Mouse (Mus musculus): ENCODE measurements around the gene Gm20422. TPM values are rescaled to one million over a fixed set of nuclear protein-coding genes. Genes with fewer than 3 reads are reported as not detected.
A peak's percentile ranks its signal among the peaks of the same experiment; 100 is the strongest.

Gene Gm20422
- polyA plus RNA-seq, 1 experiment from 2014 or later, result not detected

GRCm38 (mm10) chr8:69799261-69799660, 24.6 kb upstream of the Gm20422 start:
- Histone ChIP-seq H3K36me3 (ENCODE audit: control insufficient read depth, insufficient read depth) (peaks cover 86% of the 10 kb centered on the region), H3K9me3 (replicated peaks; ENCODE audit: control insufficient read depth, low read length) (no peaks in the 10 kb centered on the region), H3K27ac (ENCODE audit: low read length) (no peak overlapping the region), H3K9ac (ENCODE audit: low read length) (no peak overlapping the region), H3K4me3 (ENCODE audit: low read length) (no peak overlapping the region), H3K4me2 (ENCODE audit: low read depth, low read length) (no peak overlapping the region), H3K27me3 (ENCODE audit: control insufficient read depth, insufficient read depth, low read length) (no peaks in the 10 kb centered on the region), H3K4me1 (ENCODE audit: control insufficient read depth, insufficient read depth, low read length) (no peaks in the 10 kb centered on the region)
- WGBS, result 86% methylated on average over 8 of the region's 8 CpGs
- ATAC-seq (replicated peaks; ENCODE audit: extremely low read depth, insufficient read depth, low FRiP score), result no peak

- ATAC-seq (replicated peaks; ENCODE audit: extremely low read depth, insufficient read depth, low FRiP score), result no peak
- Histone ChIP-seq H3K9ac (ENCODE audit: low read length) (no peak overlapping the region), H3K9me3 (replicated peaks; ENCODE audit: control insufficient read depth, low read length) (no peaks in the 10 kb centered on the region), H3K27ac (ENCODE audit: low read length) (no peak overlapping the region), H3K4me3 (ENCODE audit: low read length) (no peak overlapping the region), H3K27me3 (ENCODE audit: control insufficient read depth, insufficient read depth, low read length) (no peaks in the 10 kb centered on the region), H3K36me3 (ENCODE audit: control insufficient read depth, insufficient read depth) (peaks cover 76% of the 10 kb centered on the region), H3K4me1 (ENCODE audit: control insufficient read depth, insufficient read depth, low read length) (peaks cover 4% of the 10 kb centered on the region; the same call in 1 of the 2 replicates), H3K4me2 (ENCODE audit: low read depth, low read length) (no peak overlapping the region)
- 92% methylated on average over 10 of the region's 10 CpGs for WGBS
Measured at GRCm38 (mm10) chr8:69797661-69798060, 23.0 kb upstream of the Gm20422 start.

- H3K4me1 ChIP-seq (ENCODE audit: control insufficient read depth, insufficient read depth, low read length), result peaks cover 12% of the 10 kb centered on the region
- no peak for ATAC-seq (replicated peaks; ENCODE audit: extremely low read depth, insufficient read depth, low FRiP score)
- no peaks in the 10 kb centered on the region for H3K9me3 ChIP-seq (replicated peaks; ENCODE audit: control insufficient read depth, low read length)
- no peaks in the 10 kb centered on the region for H3K27me3 ChIP-seq (ENCODE audit: control insufficient read depth, insufficient read depth, low read length)
- no peak overlapping the region for H3K27ac ChIP-seq (ENCODE audit: low read length)
- H3K4me2 ChIP-seq (ENCODE audit: low read depth, low read length), result no peak overlapping the region
- H3K36me3 ChIP-seq (ENCODE audit: control insufficient read depth, insufficient read depth), result peaks cover 68% of the 10 kb centered on the region
- no peak overlapping the region for H3K4me3 ChIP-seq (ENCODE audit: low read length)
- 94% methylated on average over 16 of the region's 16 CpGs for WGBS
- no peak overlapping the region for H3K9ac ChIP-seq (ENCODE audit: low read length)
Measured at GRCm38 (mm10) chr8:69796721-69797345, 22.1 kb upstream of the Gm20422 start.

GRCm38 (mm10) chr8:69794901-69795300, 20.2 kb upstream of the Gm20422 start:
- Histone ChIP-seq H3K27ac (ENCODE audit: low read length) (no peak overlapping the region), H3K4me2 (ENCODE audit: low read depth, low read length) (no peak overlapping the region), H3K4me1 (ENCODE audit: control insufficient read depth, insufficient read depth, low read length) (peaks cover 14% of the 10 kb centered on the region), H3K4me3 (ENCODE audit: low read length) (no peak overlapping the region), H3K9me3 (replicated peaks; ENCODE audit: control insufficient read depth, low read length) (no peaks in the 10 kb centered on the region), H3K36me3 (ENCODE audit: control insufficient read depth, insufficient read depth) (peaks cover 51% of the 10 kb centered on the region), H3K9ac (ENCODE audit: low read length) (no peak overlapping the region), H3K27me3 (ENCODE audit: control insufficient read depth, insufficient read depth, low read length) (no peaks in the 10 kb centered on the region)
- ATAC-seq (replicated peaks; ENCODE audit: extremely low read depth, insufficient read depth, low FRiP score), result no peak
- WGBS, result 95% methylated on average over 6 of the region's 6 CpGs

GRCm38 (mm10) chr8:69794096-69794495, 19.4 kb upstream of the Gm20422 start:
- Histone ChIP-seq H3K4me1 (ENCODE audit: control insufficient read depth, insufficient read depth, low read length) (peaks cover 16% of the 10 kb centered on the region), H3K4me3 (ENCODE audit: low read length) (no peak overlapping the region), H3K27me3 (ENCODE audit: control insufficient read depth, insufficient read depth, low read length) (no peaks in the 10 kb centered on the region), H3K27ac (ENCODE audit: low read length) (no peak overlapping the region), H3K9ac (ENCODE audit: low read length) (no peak overlapping the region), H3K9me3 (replicated peaks; ENCODE audit: control insufficient read depth, low read length) (no peaks in the 10 kb centered on the region), H3K4me2 (ENCODE audit: low read depth, low read length) (no peak overlapping the region), H3K36me3 (ENCODE audit: control insufficient read depth, insufficient read depth) (peaks cover 45% of the 10 kb centered on the region)
- WGBS, result 92% methylated on average over 3 of the region's 3 CpGs
- no peak for ATAC-seq (replicated peaks; ENCODE audit: extremely low read depth, insufficient read depth, low FRiP score)

- 91% methylated on average over 4 of the region's 4 CpGs for WGBS
- peaks cover 41% of the 10 kb centered on the region for H3K36me3 ChIP-seq (ENCODE audit: control insufficient read depth, insufficient read depth)
- H3K9ac ChIP-seq (ENCODE audit: low read length), result no peak overlapping the region
- H3K27me3 ChIP-seq (ENCODE audit: control insufficient read depth, insufficient read depth, low read length), result no peaks in the 10 kb centered on the region
- H3K4me1 ChIP-seq (ENCODE audit: control insufficient read depth, insufficient read depth, low read length), result peaks cover 16% of the 10 kb centered on the region
- no peak overlapping the region for H3K4me2 ChIP-seq (ENCODE audit: low read depth, low read length)
- H3K27ac ChIP-seq (ENCODE audit: low read length), result no peak overlapping the region
- H3K9me3 ChIP-seq (replicated peaks; ENCODE audit: control insufficient read depth, low read length), result no peaks in the 10 kb centered on the region
- H3K4me3 ChIP-seq (ENCODE audit: low read length), result no peak overlapping the region
- ATAC-seq (replicated peaks; ENCODE audit: extremely low read depth, insufficient read depth, low FRiP score), result no peak
Measured at GRCm38 (mm10) chr8:69793666-69794065, 19.0 kb upstream of the Gm20422 start.

GRCm38 (mm10) chr8:69791415-69792068, 16.9 kb upstream of the Gm20422 start:
- H3K27me3 ChIP-seq (ENCODE audit: control insufficient read depth, insufficient read depth, low read length), result no peaks in the 10 kb centered on the region
- peak overlapping the region; percentile 97 for H3K9ac ChIP-seq (ENCODE audit: low read length)
- peak overlapping the region; percentile 98 for H3K4me3 ChIP-seq (ENCODE audit: low read length)
- peak overlapping the region; percentile 94 for H3K27ac ChIP-seq (ENCODE audit: low read length)
- H3K36me3 ChIP-seq (ENCODE audit: control insufficient read depth, insufficient read depth), result peaks cover 20% of the 10 kb centered on the region
- H3K4me1 ChIP-seq (ENCODE audit: control insufficient read depth, insufficient read depth, low read length), result peaks cover 16% of the 10 kb centered on the region
- H3K9me3 ChIP-seq (replicated peaks; ENCODE audit: control insufficient read depth, low read length), result no peaks in the 10 kb centered on the region
- WGBS, result under 1% methylated on average over 48 of the region's 48 CpGs
- ATAC-seq (replicated peaks; ENCODE audit: extremely low read depth, insufficient read depth, low FRiP score), result peak; percentile 45
- H3K4me2 ChIP-seq (ENCODE audit: low read depth, low read length), result peak overlapping the region; percentile 73

GRCm38 (mm10) chr8:69790773-69791367, 16.2 kb upstream of the Gm20422 start, which contains the start of the genes Atp13a1 and Zfp866:
Gene Atp13a1 (plus strand): TSS chr8:69791163.
Gene Zfp866 (minus strand): TSS chr8:69791178.
- H3K4me2 ChIP-seq (ENCODE audit: low read depth, low read length), result peak within 1 kb of the TSS; percentile 76
- peak within 1 kb of the TSS; percentile 94 for H3K27ac ChIP-seq (ENCODE audit: low read length)
- ATAC-seq (replicated peaks; ENCODE audit: extremely low read depth, insufficient read depth, low FRiP score), result peak; percentile 94
- peak within 1 kb of the TSS; percentile 98 for H3K4me3 ChIP-seq (ENCODE audit: low read length)
- no peaks in the 10 kb centered on the region for H3K9me3 ChIP-seq (replicated peaks; ENCODE audit: control insufficient read depth, low read length)
- under 1% methylated on average over 38 of the region's 38 CpGs for WGBS
- H3K36me3 ChIP-seq (ENCODE audit: control insufficient read depth, insufficient read depth), result peaks cover 17% of the 10 kb centered on the region
- H3K9ac ChIP-seq (ENCODE audit: low read length), result peak within 1 kb of the TSS; percentile 97
- peaks cover 16% of the 10 kb centered on the region for H3K4me1 ChIP-seq (ENCODE audit: control insufficient read depth, insufficient read depth, low read length)
- no peaks in the 10 kb centered on the region for H3K27me3 ChIP-seq (ENCODE audit: control insufficient read depth, insufficient read depth, low read length)

GRCm38 (mm10) chr8:69790364-69790763, 15.7 kb upstream of the Gm20422 start:
- no peak for ATAC-seq (replicated peaks; ENCODE audit: extremely low read depth, insufficient read depth, low FRiP score)
- 24% methylated on average over 11 of the region's 11 CpGs for WGBS

More at GRCm38 (mm10) chr8:69790364-69790763, 15.7 kb upstream of the Gm20422 start:
- H3K4me1 ChIP-seq (ENCODE audit: control insufficient read depth, insufficient read depth, low read length), result peaks cover 16% of the 10 kb centered on the region
- H3K27ac ChIP-seq (ENCODE audit: low read length), result peak overlapping the region; percentile 94
- H3K36me3 ChIP-seq (ENCODE audit: control insufficient read depth, insufficient read depth), result peaks cover 15% of the 10 kb centered on the region
- H3K4me2 ChIP-seq (ENCODE audit: low read depth, low read length), result peak overlapping the region; percentile 76
- H3K9me3 ChIP-seq (replicated peaks; ENCODE audit: control insufficient read depth, low read length), result no peaks in the 10 kb centered on the region
- H3K9ac ChIP-seq (ENCODE audit: low read length), result peak overlapping the region; percentile 97
- H3K4me3 ChIP-seq (ENCODE audit: low read length), result peak overlapping the region; percentile 98
- H3K27me3 ChIP-seq (ENCODE audit: control insufficient read depth, insufficient read depth, low read length), result no peaks in the 10 kb centered on the region
